Mouse (Mus musculus) kidney, adult 2 months (tissue): Measurements from ENCODE around the gene Bloc1s6. TPM values are rescaled to one million over a fixed set of nuclear protein-coding genes. Genes with fewer than 3 reads are reported as not detected.

ENCODE experiments used
- DNase-seq: peaks from one replicate; pipeline ENCODE4 v3.0.0; 2021
- H3K27ac ChIP-seq: fragments of 200-500 bp; 2 replicates; pipeline ENCODE4 v1.5.1; 2012; ENCODE audit warnings: low read depth, low read length, control low read depth, inconsistent platforms; ENCODE audit not compliant: insufficient read depth
- H3K27me3 ChIP-seq: fragments of 200-500 bp; replicated peaks from 2 replicates; pipeline ENCODE4 v1.6.1; 2012; ENCODE audit warnings: mild to moderate bottlenecking, moderate library complexity, low read length, inconsistent platforms; ENCODE audit not compliant: control insufficient read depth, insufficient read depth
- H3K36me3 ChIP-seq: fragments of 200-500 bp; 2 replicates; pipeline ENCODE4 v1.6.1; 2012; ENCODE audit warnings: mild to moderate bottlenecking, moderate library complexity, low read length, inconsistent platforms; ENCODE audit not compliant: control insufficient read depth, insufficient read depth
- H3K4me1 ChIP-seq: fragments of 200-500 bp; 2 replicates; pipeline ENCODE4 v1.6.1; 2011; ENCODE audit warnings: low read length; ENCODE audit not compliant: control insufficient read depth, insufficient read depth
- H3K4me3 ChIP-seq: fragments of 200-500 bp; 2 replicates; pipeline ENCODE4 v1.5.1; 2011; ENCODE audit warnings: mild to moderate bottlenecking, low read depth, low read length, control low read depth; ENCODE audit not compliant: insufficient read depth
- CTCF ChIP-seq: fragments of 200-500 bp; conservative IDR thresholded peaks from 2 replicates; pipeline ENCODE4 v1.5.1; 2011; ENCODE audit warnings: low read depth, mild to moderate bottlenecking, control low read depth, low read length, moderate library complexity, mixed read lengths; ENCODE audit not compliant: insufficient read depth, insufficient read length
- POLR2A ChIP-seq: fragments of 200-500 bp; IDR thresholded peaks from one replicate; pipeline ENCODE4 v1.6.1; 2011; ENCODE audit warnings: low read depth, low read length, control low read depth
- WGBS: fragments of 180-500 bp; shearing (Covaris S2); methylation state at CpG from one replicate; pipeline ENCODE4 v1.1.7; 2018; 5-methylcytosine and 5-hydroxymethylcytosine counted together
- polyA plus RNA-seq: library from polyadenylated mRNA; depleted of rRNA; stranded (reverse); fragments of >200 nt; gene quantifications from 2 replicates; pipeline ENCODE4 v1.2.3, GENCODE M21; 2012

The Bloc1s6 gene
- polyA plus RNA-seq, 1 experiment, result 29.2 TPM

DNA sequence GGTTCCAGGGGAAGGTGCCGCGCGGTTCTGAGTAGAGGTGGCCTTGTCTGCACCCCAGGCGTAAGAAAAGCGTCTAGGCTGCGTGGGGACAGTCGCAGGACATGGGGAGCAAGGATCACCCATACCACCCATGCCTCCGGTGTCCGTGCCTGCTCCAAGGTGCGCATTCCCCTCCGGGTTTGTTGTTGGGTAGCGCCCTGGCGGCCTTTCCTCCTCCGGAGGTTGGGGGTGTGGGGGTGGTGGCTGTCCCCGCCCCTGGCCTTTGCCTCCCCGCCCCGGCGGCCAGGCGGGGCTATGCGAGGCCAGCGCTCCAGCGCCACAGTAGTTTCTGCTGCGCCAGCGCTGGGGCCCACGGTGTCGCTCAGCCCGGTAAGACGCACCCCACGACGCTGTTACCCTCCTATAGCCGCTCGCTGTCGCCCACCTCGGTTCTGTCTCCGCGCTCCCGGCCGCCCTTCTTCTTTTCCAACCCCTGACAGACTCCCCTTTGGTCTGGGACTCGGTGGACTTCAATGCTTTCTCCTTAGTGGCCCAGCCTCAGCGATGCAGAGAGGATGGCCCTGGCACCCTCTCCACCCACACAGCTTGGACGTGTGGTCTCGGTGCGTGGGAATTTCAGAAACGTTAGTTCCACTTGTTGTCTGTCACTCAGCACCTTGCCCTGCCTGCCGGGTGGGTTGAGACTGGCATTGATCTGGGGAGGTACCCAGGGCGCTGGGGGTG is 26.9 kb downstream of the Bloc1s6 start, which contains the start of gene Sqor:
Sqor (plus strand) TSS at position 167 of the 723 bp plus-strand sequence.
- peaks cover 12% of the 10 kb centered on the region; the same call in 1 of the 2 replicates for H3K4me1 ChIP-seq
- H3K4me3 ChIP-seq, result peak within 1 kb of the TSS; percentile 65
- no peaks in the 10 kb centered on the region for H3K36me3 ChIP-seq
- H3K27me3 ChIP-seq, result no peaks in the 10 kb centered on the region
- no peak for TF ChIP-seq CTCF
- TF ChIP-seq POLR2A, result peak; percentile 74
- DNase-seq, result peak; percentile 90
- H3K27ac ChIP-seq, result peak within 1 kb of the TSS; percentile 77
- WGBS, result under 1% methylated on average over 46 of the region's 46 CpGs

DNA sequence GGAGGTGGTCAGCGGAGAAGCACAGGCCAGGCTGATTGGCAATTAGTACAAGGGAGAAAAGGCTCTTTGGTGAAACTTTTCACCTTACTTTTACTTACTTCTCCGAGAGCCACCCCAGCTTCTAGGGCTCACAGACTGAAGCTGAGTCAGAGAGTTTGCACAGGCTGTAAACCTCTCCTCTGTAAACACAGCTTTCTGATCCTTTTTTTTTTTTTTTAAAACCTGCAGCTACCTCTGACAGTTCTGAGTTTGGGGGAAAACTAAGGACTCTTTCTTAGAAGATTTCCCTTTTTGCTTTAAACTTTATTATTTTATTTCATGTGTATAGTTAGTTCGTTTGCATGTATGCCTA is 27.5 kb downstream of the Bloc1s6 start:
- peaks cover 12% of the 10 kb centered on the region; the same call in 1 of the 2 replicates for H3K4me1 ChIP-seq
- WGBS, result 35% methylated on average over 3 of the region's 3 CpGs
- TF ChIP-seq POLR2A (no peak), CTCF (no peak)
- H3K4me3 ChIP-seq, result peak overlapping the region; percentile 65
- DNase-seq, result no peak
- H3K27me3 ChIP-seq, result no peaks in the 10 kb centered on the region
- 0 out of 2 replicates have a peak overlapping the region, but pooled peaks have one; percentile 73 for H3K27ac ChIP-seq
- no peaks in the 10 kb centered on the region for H3K36me3 ChIP-seq

DNA sequence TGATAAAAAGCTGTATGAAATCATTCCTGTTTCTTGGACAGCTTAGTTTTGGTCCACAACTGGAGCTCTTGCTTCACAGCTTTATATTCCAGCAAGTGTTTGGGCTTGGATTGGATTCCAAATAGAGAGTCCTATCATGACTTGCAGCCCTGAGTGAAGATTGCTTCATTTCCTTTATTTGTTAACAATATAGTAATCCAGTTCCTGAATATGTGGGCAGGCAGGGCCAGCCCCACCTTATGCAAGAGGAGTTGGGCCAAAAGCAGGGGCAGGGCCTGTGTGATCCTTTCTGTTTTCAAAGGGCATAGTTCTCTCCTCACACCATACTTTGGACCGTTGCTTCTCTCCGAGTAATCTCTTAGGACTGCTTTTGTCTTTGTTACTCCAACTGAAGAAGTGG is 32.7 kb downstream of the Bloc1s6 start:
- Histone ChIP-seq H3K27me3 (no peaks in the 10 kb centered on the region), H3K36me3 (no peaks in the 10 kb centered on the region), H3K27ac (no peak overlapping the region), H3K4me3 (no peak overlapping the region), H3K4me1 (peaks cover 18% of the 10 kb centered on the region; the same call in 1 of the 2 replicates)
- TF ChIP-seq POLR2A (no peak), CTCF (no peak)
- peak; percentile 59 for DNase-seq
- WGBS, result 53% methylated on average over 2 of the region's 2 CpGs

DNA sequence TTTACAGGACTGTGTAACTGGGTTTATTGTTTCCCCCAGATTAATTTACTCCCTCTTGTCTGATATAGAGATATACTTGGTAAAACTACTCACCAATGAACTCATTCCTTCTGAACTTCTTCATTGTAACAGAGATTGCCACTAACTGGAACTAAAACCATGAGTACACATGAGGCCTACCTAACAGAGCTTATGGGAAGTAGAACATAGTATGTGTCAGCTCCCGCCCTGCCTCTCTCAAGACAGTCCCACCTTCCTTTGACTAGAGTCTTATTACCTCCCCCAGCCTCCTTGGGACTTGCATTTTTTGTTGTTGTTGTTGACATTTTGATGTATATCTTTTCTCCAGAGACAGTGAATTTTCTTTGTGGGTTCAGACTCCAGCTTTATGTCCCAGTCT is 34.6 kb downstream of the Bloc1s6 start:
- TF ChIP-seq POLR2A (no peak), CTCF (no peak)
- no peak for DNase-seq
- 87% methylated on average over 1 of the region's 1 CpGs for WGBS
- Histone ChIP-seq H3K27me3 (no peaks in the 10 kb centered on the region), H3K36me3 (no peaks in the 10 kb centered on the region), H3K4me1 (peaks cover 17% of the 10 kb centered on the region; the same call in 1 of the 2 replicates), H3K27ac (no peak overlapping the region), H3K4me3 (no peak overlapping the region)

DNA sequence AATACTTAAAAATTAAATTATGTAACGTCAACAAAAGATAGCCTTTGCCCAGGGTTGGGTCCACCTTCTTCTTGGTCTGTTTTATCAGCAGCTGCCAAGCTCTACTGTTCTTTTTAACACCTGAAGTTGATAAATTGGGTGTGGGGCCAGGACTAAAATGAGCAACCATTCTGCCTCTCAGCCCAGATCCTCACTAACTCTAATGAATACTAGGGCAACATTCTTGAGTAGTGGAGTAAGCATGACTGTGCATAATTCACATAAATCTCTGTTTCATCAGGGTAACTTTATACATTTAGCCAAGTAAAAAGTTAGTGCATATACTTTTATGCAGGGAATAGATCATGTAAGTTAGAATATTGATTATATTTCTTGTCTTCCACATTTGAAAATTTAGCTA is 37.2 kb downstream of the Bloc1s6 start:
- 63% methylated on average over 1 of the region's 1 CpGs for WGBS
- DNase-seq, result no peak
- no peak overlapping the region for H3K27ac ChIP-seq
- peaks cover 14% of the 10 kb centered on the region for H3K4me1 ChIP-seq
- no peak overlapping the region for H3K4me3 ChIP-seq
- H3K36me3 ChIP-seq, result no peaks in the 10 kb centered on the region
- H3K27me3 ChIP-seq, result no peaks in the 10 kb centered on the region
- TF ChIP-seq POLR2A (no peak), CTCF (no peak)

DNA sequence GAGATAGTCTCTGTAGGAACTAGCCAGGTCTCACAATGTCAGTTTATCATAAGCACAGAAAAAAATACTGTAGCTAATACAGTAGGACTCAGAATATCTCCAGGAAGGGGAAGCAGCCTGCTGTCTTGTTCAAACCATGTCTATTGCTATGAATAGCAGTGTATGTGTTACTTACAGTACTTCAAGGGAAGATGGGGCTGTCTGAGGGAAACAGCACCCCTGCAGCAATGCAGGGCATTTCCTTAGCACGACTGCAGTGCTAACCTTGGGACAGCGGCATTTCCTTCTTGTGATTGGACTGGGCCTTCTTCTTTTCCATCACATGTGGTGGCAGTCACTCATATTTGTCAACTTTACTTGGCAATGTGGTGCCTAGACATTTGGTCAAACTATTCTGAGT is 38.5 kb downstream of the Bloc1s6 start:
- Histone ChIP-seq H3K27me3 (no peaks in the 10 kb centered on the region), H3K27ac (no peak overlapping the region), H3K36me3 (no peaks in the 10 kb centered on the region), H3K4me3 (no peak overlapping the region), H3K4me1 (peaks cover 13% of the 10 kb centered on the region)
- no peak for DNase-seq
- WGBS, result 63% methylated on average over 2 of the region's 2 CpGs
- TF ChIP-seq POLR2A (no peak), CTCF (no peak)

DNA sequence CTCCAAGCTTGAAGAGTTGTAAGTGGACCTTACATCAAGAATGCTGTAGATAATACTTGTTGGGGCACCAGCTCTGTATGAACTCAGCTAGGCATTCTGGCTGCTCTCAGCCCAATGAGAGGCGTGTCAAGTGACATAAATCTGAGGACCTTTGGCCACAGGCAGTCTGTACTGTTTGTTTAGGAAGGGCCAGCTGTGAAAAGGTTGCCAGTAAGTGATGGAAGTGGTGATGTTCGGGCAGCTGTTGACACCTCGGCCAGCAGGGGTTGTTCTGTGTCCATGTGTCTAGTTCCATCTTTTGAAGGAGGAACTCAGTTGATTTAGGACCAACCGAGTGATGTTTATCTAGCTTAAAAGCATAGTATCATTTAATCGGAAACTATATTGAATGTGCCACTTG is 41.7 kb downstream of the Bloc1s6 start:
- DNase-seq, result no peak
- Histone ChIP-seq H3K4me3 (no peak overlapping the region), H3K27me3 (no peaks in the 10 kb centered on the region), H3K27ac (no peak overlapping the region), H3K4me1 (peaks cover 30% of the 10 kb centered on the region), H3K36me3 (no peaks in the 10 kb centered on the region)
- TF ChIP-seq POLR2A (no peak), CTCF (no peak; the same call in 1 of the 2 replicates)
- WGBS, result 28% methylated on average over 5 of the region's 5 CpGs
